Mouse (Mus musculus): ENCODE measurements around the gene Fam193a. TPM values are rescaled to one million over a fixed set of nuclear protein-coding genes. Genes with fewer than 3 reads are reported as not detected.

Gene Fam193a
- polyA plus RNA-seq, 1 experiment from 2014 or later, result 17.8 TPM

- 97% methylated on average over 8 of the region's 8 CpGs for WGBS
Observed at GRCm38 (mm10) chr5:34393251-34393650, 23.5 kb downstream of the Fam193a start.

DNA sequence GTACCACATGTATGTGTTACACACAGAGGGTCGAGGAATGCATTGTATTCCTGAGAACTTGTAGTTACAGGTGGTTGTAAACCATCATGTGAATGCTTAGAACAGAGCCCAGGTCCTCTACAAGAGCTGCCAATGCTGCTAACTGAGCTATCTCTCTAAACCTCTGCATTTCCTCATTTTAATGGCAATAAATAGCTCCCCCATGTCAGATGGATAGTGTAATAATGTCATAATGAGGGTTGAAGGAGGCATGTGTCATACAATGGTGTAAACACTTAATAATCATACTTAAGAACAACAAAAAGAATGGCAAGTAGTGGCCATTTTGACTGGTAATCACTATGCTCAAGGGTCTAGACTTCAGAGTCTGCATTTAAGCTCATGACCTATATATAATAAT, 25.6 kb downstream of the Fam193a start:
- 95% methylated on average over 1 of the region's 1 CpGs for WGBS
- Histone ChIP-seq H3K9me3 (replicated peaks) (no peaks in the 10 kb centered on the region), H3K4me2 (replicated peaks) (no peak overlapping the region), H3K27ac (no peak overlapping the region), H3K36me3 (no peaks in the 10 kb centered on the region), H3K27me3 (no peaks in the 10 kb centered on the region), H3K4me3 (no peak overlapping the region), H3K4me1 (peaks cover 3% of the 10 kb centered on the region; the same call in 1 of the 2 replicates), H3K9ac (no peak overlapping the region)
- ATAC-seq (ENCODE audit: low FRiP score), result no peak

More at GRCm38 (mm10) chr5:34393251-34393650, 23.5 kb downstream of the Fam193a start:
- no peak overlapping the region for H3K27ac ChIP-seq
- no peaks in the 10 kb centered on the region for H3K36me3 ChIP-seq
- no peak for ATAC-seq (ENCODE audit: low FRiP score)
- H3K9me3 ChIP-seq (replicated peaks), result no peaks in the 10 kb centered on the region
- H3K4me1 ChIP-seq, result peaks cover 3% of the 10 kb centered on the region; the same call in 1 of the 2 replicates
- no peak overlapping the region for H3K9ac ChIP-seq
- H3K4me3 ChIP-seq, result no peak overlapping the region
- H3K4me2 ChIP-seq (replicated peaks), result no peak overlapping the region
- H3K27me3 ChIP-seq, result no peaks in the 10 kb centered on the region

DNA sequence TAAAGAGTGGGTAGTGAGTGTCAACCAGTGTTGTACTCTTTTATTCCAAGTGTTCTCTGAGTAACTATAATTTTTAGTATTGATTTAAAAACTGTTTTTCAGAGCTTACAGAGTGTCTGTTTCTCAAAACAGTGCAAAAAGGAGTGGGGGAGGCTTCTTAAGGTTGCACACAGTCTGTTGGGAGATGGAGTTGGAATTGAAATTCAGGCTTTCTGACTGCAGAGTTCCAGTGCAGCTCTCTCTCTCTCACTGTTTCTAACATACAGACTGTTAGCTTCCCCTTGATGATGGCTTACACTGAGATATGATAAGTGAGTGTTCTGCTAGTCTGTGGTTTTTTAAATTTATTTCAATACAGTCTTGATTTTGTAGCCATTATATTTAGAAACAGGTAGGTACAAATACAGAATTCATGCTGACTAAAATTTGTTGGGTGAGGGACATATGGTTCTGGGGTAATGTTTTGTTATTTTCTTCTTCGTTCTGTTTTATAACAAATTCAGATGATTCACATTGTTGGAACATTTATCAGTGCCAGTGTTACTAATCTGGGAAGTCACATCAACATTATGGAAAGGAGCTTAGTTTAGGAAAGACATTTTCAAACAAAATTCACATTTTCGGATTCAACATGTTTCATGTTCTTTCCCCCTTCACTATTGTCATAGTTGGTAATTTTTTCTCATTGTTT, 26.3 kb downstream of the Fam193a start:
- H3K36me3 ChIP-seq, result no peaks in the 10 kb centered on the region
- H3K4me1 ChIP-seq, result peaks cover 3% of the 10 kb centered on the region; the same call in 1 of the 2 replicates
- no peak overlapping the region for H3K9ac ChIP-seq
- ATAC-seq (ENCODE audit: low FRiP score), result no peak
- H3K4me3 ChIP-seq, result no peak overlapping the region
- no peaks in the 10 kb centered on the region for H3K9me3 ChIP-seq (replicated peaks)
- H3K27me3 ChIP-seq, result no peaks in the 10 kb centered on the region
- WGBS, result 91% methylated on average over 2 of the region's 2 CpGs
- H3K27ac ChIP-seq, result no peak overlapping the region
- H3K4me2 ChIP-seq (replicated peaks), result no peak overlapping the region

DNA sequence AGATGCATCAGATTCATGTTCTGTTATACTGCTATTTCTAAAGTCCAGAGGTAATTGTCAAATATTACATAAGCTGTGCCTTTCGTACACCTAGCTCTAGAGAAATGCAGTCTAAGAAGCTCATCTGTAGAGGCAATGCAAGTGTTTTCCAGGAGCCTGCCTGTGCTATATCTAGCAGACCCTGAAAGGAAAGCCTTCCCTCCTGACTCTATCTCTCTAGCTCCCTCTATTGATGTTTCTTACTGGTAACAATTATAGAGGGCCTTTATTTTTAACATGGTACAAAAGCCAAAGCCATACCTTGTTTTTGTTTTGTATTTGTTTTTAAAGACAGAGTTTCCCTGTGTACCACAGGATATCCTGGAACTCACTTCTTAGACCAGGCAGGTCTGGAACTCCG, 28.1 kb downstream of the Fam193a start:
- Histone ChIP-seq H3K36me3 (no peaks in the 10 kb centered on the region), H3K9ac (no peak overlapping the region), H3K27me3 (no peaks in the 10 kb centered on the region), H3K9me3 (replicated peaks) (no peaks in the 10 kb centered on the region), H3K4me3 (no peak overlapping the region), H3K4me1 (peaks cover 3% of the 10 kb centered on the region; the same call in 1 of the 2 replicates), H3K4me2 (replicated peaks) (no peak overlapping the region), H3K27ac (no peak overlapping the region)
- ATAC-seq (ENCODE audit: low FRiP score), result no peak
- 93% methylated on average over 2 of the region's 2 CpGs for WGBS

DNA sequence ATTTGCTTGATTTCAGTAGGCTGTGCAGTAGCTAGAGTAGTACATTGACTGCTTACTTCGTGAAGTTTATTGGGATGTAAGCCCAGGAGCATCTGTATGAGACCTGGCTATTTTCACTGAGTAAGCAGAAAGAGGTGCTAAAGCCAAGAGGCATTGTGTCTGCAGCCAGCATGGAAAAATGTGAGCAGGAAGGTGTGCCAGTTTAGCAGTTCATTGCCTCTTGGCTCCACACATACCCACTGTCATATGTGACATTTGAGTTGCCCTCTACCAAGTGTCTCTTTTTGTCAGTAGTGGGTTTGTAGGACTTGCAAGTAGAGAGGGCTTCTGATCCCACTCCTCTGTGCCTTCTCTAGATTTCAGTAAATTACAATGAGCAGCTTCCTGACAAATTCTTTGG, 28.6 kb downstream of the Fam193a start:
- no peak overlapping the region for H3K9ac ChIP-seq
- H3K27ac ChIP-seq, result no peak overlapping the region
- H3K27me3 ChIP-seq, result no peaks in the 10 kb centered on the region
- H3K4me3 ChIP-seq, result no peak overlapping the region
- H3K9me3 ChIP-seq (replicated peaks), result no peaks in the 10 kb centered on the region
- peaks cover 3% of the 10 kb centered on the region; the same call in 1 of the 2 replicates for H3K4me1 ChIP-seq
- WGBS, result 90% methylated on average over 1 of the region's 1 CpGs
- no peak for ATAC-seq (ENCODE audit: low FRiP score)
- no peak overlapping the region for H3K4me2 ChIP-seq (replicated peaks)
- no peaks in the 10 kb centered on the region for H3K36me3 ChIP-seq

- Histone ChIP-seq H3K4me3 (no peak overlapping the region), H3K27me3 (no peaks in the 10 kb centered on the region), H3K36me3 (no peaks in the 10 kb centered on the region), H3K4me1 (peaks cover 3% of the 10 kb centered on the region; the same call in 1 of the 2 replicates), H3K9me3 (replicated peaks) (no peaks in the 10 kb centered on the region), H3K27ac (no peak overlapping the region), H3K4me2 (replicated peaks) (no peak overlapping the region), H3K9ac (no peak overlapping the region)
- no peak for ATAC-seq (ENCODE audit: low FRiP score)
- WGBS, result 90% methylated on average over 6 of the region's 6 CpGs
Observed at GRCm38 (mm10) chr5:34407366-34407918, 37.7 kb downstream of the Fam193a start.

DNA sequence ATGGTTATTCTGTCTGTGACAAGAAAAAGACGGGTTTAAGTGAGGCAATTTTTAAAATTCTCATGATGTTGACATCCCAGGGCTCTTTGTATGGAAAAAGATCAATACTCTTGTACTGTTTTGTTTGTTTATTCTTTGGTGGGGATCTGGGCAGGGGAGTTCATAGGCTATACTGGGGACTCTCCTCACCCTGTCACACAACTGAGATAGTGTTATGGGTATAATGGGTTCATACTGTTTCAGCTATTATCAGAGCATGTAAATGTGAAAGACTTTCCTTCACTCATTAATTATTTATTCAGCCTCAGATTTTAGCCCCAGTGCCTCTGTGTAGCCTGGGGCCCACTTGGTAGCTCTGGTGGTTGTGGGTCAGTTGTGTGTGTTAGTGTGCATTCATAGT, 39.3 kb downstream of the Fam193a start:
- no peak overlapping the region for H3K4me3 ChIP-seq
- WGBS, result 89% methylated on average over 1 of the region's 1 CpGs
- no peaks in the 10 kb centered on the region for H3K36me3 ChIP-seq
- H3K4me1 ChIP-seq, result peaks cover 3% of the 10 kb centered on the region; the same call in 1 of the 2 replicates
- H3K4me2 ChIP-seq (replicated peaks), result no peak overlapping the region
- no peak overlapping the region for H3K27ac ChIP-seq
- H3K9ac ChIP-seq, result no peak overlapping the region
- no peaks in the 10 kb centered on the region for H3K27me3 ChIP-seq
- no peaks in the 10 kb centered on the region for H3K9me3 ChIP-seq (replicated peaks)
- no peak for ATAC-seq (ENCODE audit: low FRiP score)

- no peak overlapping the region for H3K4me3 ChIP-seq
- no peak overlapping the region for H3K4me2 ChIP-seq (replicated peaks)
- 92% methylated on average over 4 of the region's 4 CpGs for WGBS
- H3K27ac ChIP-seq, result no peak overlapping the region
- peaks cover 3% of the 10 kb centered on the region; the same call in 1 of the 2 replicates for H3K4me1 ChIP-seq
- no peaks in the 10 kb centered on the region for H3K27me3 ChIP-seq
- no peaks in the 10 kb centered on the region for H3K36me3 ChIP-seq
- H3K9me3 ChIP-seq (replicated peaks), result no peaks in the 10 kb centered on the region
- H3K9ac ChIP-seq, result no peak overlapping the region
- ATAC-seq (ENCODE audit: low FRiP score), result no peak
Observed at GRCm38 (mm10) chr5:34410819-34411218, 41.1 kb downstream of the Fam193a start.

DNA sequence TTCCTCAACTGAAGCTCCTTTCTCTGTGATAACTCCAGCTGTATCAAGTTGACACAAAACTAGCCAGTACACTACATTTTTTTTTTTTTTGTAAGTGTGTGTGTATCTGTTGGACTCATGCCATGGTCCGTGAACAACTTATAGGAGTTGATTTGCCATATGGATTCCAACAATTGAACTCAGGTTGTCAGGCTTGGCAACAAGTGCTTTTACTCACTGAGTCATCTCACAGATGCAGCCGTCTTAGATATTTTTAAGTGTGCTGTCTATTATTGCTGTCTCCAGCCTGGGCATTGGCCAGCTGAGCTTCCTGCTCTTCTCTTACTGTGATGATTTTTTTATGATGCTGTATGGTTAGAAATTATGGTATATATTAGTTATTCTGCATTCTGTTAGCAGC, 44.2 kb downstream of the Fam193a start:
- ATAC-seq (ENCODE audit: low FRiP score), result no peak
- H3K9me3 ChIP-seq (replicated peaks), result no peaks in the 10 kb centered on the region
- no peaks in the 10 kb centered on the region for H3K36me3 ChIP-seq
- H3K4me3 ChIP-seq, result no peak overlapping the region
- no peaks in the 10 kb centered on the region for H3K27me3 ChIP-seq
- no peak overlapping the region for H3K9ac ChIP-seq
- H3K27ac ChIP-seq, result no peak overlapping the region
- no peak overlapping the region for H3K4me2 ChIP-seq (replicated peaks)
- peaks cover 1% of the 10 kb centered on the region; the same call in 1 of the 2 replicates for H3K4me1 ChIP-seq
- 89% methylated on average over 2 of the region's 2 CpGs for WGBS

DNA sequence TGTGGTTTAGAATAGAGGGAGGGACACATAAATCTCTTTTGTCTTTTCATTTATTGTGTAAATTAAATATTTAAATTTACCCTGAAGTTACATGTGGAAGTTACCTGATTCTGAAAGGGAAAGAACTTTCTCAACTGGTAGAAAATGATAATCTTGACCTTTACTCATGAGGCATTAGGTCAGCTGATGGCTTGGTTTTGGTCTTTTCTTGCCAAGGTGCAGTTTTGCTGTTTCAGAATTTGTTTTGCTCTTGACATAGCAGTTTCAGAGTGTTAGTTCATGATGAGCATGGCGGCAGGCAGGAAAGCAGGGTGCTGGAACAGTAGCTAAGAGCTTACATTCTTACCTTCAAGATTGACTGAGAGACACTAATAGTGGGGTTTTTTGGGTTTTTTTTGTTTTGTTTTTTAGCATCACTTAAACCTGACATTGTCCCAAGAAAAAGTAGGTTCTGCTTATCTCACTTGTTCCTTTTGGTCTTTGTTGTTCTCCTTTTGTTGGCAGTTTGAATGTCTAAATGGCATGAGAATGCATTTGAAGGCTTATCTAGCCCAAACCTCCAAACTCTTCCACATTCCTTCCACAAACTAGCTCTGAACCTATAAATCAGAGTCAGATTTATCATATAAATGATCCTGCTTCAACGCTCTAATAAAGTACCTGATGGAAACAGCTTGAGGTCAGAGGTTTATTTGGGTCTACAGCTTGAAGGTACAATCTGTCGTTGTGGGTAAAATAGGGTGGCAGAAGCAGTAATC, 47.7 kb downstream of the Fam193a start:
- peaks cover 22% of the 10 kb centered on the region for H3K36me3 ChIP-seq
- H3K27ac ChIP-seq, result no peak overlapping the region
- H3K9me3 ChIP-seq (replicated peaks), result no peaks in the 10 kb centered on the region
- no peak overlapping the region for H3K9ac ChIP-seq
- no peak for ATAC-seq (ENCODE audit: low FRiP score)
- no peaks in the 10 kb centered on the region for H3K27me3 ChIP-seq
- WGBS, result 93% methylated on average over 3 of the region's 3 CpGs
- no peaks in the 10 kb centered on the region for H3K4me1 ChIP-seq
- no peak overlapping the region for H3K4me3 ChIP-seq
- H3K4me2 ChIP-seq (replicated peaks), result no peak overlapping the region

GRCm38 (mm10) chr5:34419188-34419587, 49.5 kb downstream of the Fam193a start:
- Histone ChIP-seq H3K4me2 (replicated peaks) (no peak overlapping the region), H3K27me3 (no peaks in the 10 kb centered on the region), H3K9me3 (replicated peaks) (no peaks in the 10 kb centered on the region), H3K9ac (no peak overlapping the region), H3K4me1 (no peaks in the 10 kb centered on the region), H3K36me3 (peaks cover 22% of the 10 kb centered on the region), H3K27ac (no peak overlapping the region), H3K4me3 (no peak overlapping the region)
- 96% methylated on average over 1 of the region's 1 CpGs for WGBS
- ATAC-seq (ENCODE audit: low FRiP score), result no peak

- no peaks in the 10 kb centered on the region for H3K27me3 ChIP-seq
- no peak overlapping the region for H3K27ac ChIP-seq
- H3K9ac ChIP-seq, result no peak overlapping the region
- H3K36me3 ChIP-seq, result peaks cover 85% of the 10 kb centered on the region
- no peak for ATAC-seq (ENCODE audit: low FRiP score)
- H3K4me2 ChIP-seq (replicated peaks), result no peak overlapping the region
- no peaks in the 10 kb centered on the region for H3K9me3 ChIP-seq (replicated peaks)
- H3K4me1 ChIP-seq, result no peaks in the 10 kb centered on the region
- 87% methylated on average over 3 of the region's 3 CpGs for WGBS
- H3K4me3 ChIP-seq, result no peak overlapping the region
Observed at GRCm38 (mm10) chr5:34430776-34431175, 61.0 kb downstream of the Fam193a start.
